ENCODE assay signal across 11 mouse cellular contexts in the genomic region with DNA sequence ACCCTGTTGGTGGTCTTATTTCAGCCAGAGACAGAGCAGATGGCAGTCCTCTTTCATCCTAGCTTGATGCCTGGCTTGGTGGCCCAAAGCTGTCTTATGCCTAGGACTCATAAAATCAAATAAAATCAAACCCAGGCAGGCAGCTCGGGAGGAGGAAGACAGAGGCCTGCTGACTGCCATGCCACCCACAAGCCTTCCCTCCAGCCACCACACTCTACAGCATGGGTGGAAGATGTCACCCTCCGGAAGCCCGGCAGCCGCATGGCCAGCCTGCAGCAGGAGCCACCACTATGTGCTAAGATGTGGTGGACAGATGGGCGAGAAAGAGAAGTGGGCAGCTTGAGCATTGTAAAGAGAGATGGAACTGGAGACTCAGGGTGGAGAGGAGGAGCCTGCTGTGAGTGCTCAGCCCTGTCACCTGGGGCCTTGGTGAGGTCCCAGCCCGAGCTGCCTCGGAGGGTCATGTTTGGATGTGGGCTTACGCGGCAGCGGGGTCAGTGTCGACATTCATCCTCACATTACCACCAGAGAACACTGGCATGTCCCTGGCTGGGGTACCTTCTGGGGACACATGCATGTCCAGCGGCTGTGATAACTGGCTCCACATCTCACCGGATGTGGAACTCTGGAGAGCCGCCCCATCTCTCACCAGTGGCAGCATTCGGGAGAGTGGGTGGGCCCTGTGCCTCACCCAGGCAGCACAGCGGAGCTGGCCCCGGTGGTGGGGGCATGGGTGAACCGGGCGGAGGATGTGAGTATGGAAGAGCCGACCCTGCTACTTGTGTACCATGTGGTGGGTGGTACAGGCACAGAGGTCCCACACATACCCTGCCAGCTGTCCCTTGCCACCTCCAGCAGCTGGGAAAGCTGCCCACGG. TPM values are rescaled to one million over a fixed set of nuclear protein-coding genes. Genes with fewer than 3 reads are reported as not detected.
DNase-seq lines count a peak whose midpoint lies in the region; ATAC-seq lines count a peak whose summit lies in the region.
"Had no signal": no experiment of that assay in that cellular context is flagged by ENCODE, and none has a peak within 500 bp of the region (broad histone marks: within the 10 kb centered on the region; RNA-seq: fewer than 3 reads in every experiment).

No protein-coding gene starts in this region.

- H3K9ac ChIP-seq in lung, embryonic 15.5 days, result no peak overlapping the region
- H3K9ac ChIP-seq: liver, embryonic 14.5 days had no signal

- WGBS in lung, embryonic 15.5 days, result 33% methylated on average over 21 of the region's 21 CpGs

- H3K36me3 ChIP-seq in lung, embryonic 15.5 days, result no peaks in the 10 kb centered on the region

- no peaks in the 10 kb centered on the region for H3K9me3 ChIP-seq in lung, embryonic 15.5 days

- ATAC-seq in lung, embryonic 15.5 days (ENCODE audit: borderline replicate concordance, extremely low read depth, low FRiP score, low TSS enrichment), result no peak; the same call in 1 of the 2 replicates
- ATAC-seq in erythroblast, adult 5-6 weeks (replicated peaks; ENCODE audit: low FRiP score, poor library complexity, severe bottlenecking), result 0 out of 2 replicates have a peak, but pooled peaks have one; percentile 39
- ATAC-seq in megakaryocyte-erythroid progenitor cell, adult 5-6 weeks (replicated peaks; ENCODE audit: low FRiP score, low TSS enrichment, poor library complexity, severe bottlenecking), result 0 out of 2 replicates have a peak, but pooled peaks have one; percentile 8
- no peak for ATAC-seq in inflammation-experienced regulatory T-cells, adult 6 months

- H3K27me3 ChIP-seq in lung, embryonic 15.5 days, result no peaks in the 10 kb centered on the region

- H3K27ac ChIP-seq in lung, embryonic 15.5 days, result no peak overlapping the region
- H3K27ac ChIP-seq: liver, embryonic 14.5 days had no signal

- H3K4me1 ChIP-seq in lung, embryonic 15.5 days, result no peaks in the 10 kb centered on the region

- peak overlapping the region; percentile 4; the same call in 1 of the 2 replicates for H3K4me2 ChIP-seq in lung, embryonic 15.5 days

- H3K4me3 ChIP-seq in lung, embryonic 15.5 days, result no peak overlapping the region

- peak; percentile 91 for DNase-seq in heart, adult 11 months
- no peak for DNase-seq in heart, adult 9 months (ENCODE audit: low spot score in 2 of 2)
- no peak for DNase-seq in lung, adult 18-20 months
- no peak for DNase-seq in layer of hippocampus, adult 9-10 months (ENCODE audit: low spot score)
- DNase-seq: gastrocnemius, postnatal 36 days had no signal

RNA-seq across cellular contexts. Expression of a gene that starts 29.9 kb away (rescaled TPM):
- 0.20 and 0.34 TPM in 2 replicates for polyA plus RNA-seq in lung, embryonic 15.5 days (2015; fragmentation: Nextera tagmentation; extraction: Ambion mirVana)
- not detected in 2 replicates for total RNA-seq in erythroblast, adult 5-6 weeks (2015; ENCODE audit: low replicate concordance)
- total RNA-seq in erythroblast, adult 5-6 weeks (2017; ENCODE audit: low replicate concordance), result not detected in 2 replicates
- total RNA-seq in megakaryocyte-erythroid progenitor cell, adult 5-6 weeks (2014; fragmentation: Nextera tagmentation), result 0.17 TPM in 1 of 2 replicates, not detected in the other
- total RNA-seq in megakaryocyte-erythroid progenitor cell, adult 5-6 weeks (2017), result not detected in 2 replicates
- polyA plus RNA-seq in inflammation-experienced regulatory T-cells, adult 6 months (2017; shearing (Covaris generic)), result not detected
- total RNA-seq: CH12.LX had no signal

Comparison
In these comparisons a context has a peak if more than half of its experiments do, and no peak if none do; other contexts are left out.
1. ATAC-seq: peak in erythroblast, adult 5-6 weeks (single experiment) and megakaryocyte-erythroid progenitor cell, adult 5-6 weeks (single experiment); none in lung, embryonic 15.5 days (single experiment) and inflammation-experienced regulatory T-cells, adult 6 months (single experiment).